Mouse (Mus musculus) T-cell, adult 2 months (primary cell): ENCODE results near the gene Apaf1.

ENCODE experiments used
- DNase-seq: peaks from one replicate; pipeline ENCODE4 v3.0.0; 2022; ENCODE audit warnings: low spot score

The Apaf1 gene

DNA sequence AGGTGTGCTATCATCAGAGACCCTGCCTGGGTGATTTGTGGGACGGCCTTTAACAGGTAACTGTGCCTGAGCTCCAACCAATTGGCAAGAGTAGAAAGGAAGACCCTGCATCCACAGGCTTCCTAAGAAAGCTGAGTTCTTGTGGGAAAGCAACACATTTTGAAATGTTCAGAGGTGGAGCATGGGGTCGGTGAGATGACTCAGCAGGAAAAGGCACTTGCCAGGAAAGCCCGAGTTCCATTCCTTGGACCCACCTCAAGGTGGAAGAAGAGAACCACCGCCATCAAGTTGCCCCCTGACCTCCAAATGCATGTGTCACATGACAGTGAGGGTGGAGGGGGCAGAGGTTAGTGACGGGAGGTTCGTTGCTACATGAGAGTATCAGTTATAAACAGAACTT is 108.1 kb downstream of the Apaf1 start:
- DNase-seq: no peak

DNA sequence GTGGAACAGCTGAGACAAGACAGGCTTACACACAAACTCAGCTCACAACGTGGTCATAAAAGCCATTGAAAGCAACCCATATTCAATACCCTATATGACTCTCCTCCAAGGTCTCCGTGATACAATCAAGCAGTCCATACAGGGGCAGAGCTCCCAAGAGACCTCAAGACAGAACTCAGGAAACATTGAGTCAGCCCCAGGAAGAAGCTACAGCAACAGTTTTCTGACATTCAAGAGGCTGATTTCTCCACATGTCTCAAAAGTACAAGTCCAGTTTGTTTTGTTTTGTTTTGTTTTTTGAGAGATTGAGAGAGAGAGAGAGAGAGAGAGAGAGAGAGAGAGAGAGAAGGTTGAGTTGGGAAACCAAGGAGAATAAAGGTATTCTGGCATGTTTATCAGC is 108.5 kb downstream of the Apaf1 start:
- DNase-seq: no peak

DNA sequence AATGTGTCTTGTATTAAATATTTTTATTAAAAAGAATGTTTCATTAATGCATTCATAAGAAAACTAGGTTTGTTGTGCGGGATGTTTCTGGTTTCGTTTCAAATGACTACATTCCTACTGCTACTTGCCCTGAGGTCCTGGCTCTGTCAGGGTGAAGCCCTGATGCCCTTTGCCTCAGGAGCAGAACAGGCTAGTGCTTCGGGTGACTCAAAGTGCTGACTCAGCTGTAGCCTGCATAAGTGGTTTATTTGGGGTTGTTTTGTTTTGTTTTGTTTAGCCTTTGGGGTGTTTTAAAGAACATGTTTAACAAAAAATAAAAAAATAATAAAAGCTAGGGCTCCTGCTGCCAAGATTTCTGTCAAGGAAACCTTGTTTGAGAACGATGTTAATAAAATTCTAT is 112.0 kb downstream of the Apaf1 start:
- DNase-seq: no peak

DNA sequence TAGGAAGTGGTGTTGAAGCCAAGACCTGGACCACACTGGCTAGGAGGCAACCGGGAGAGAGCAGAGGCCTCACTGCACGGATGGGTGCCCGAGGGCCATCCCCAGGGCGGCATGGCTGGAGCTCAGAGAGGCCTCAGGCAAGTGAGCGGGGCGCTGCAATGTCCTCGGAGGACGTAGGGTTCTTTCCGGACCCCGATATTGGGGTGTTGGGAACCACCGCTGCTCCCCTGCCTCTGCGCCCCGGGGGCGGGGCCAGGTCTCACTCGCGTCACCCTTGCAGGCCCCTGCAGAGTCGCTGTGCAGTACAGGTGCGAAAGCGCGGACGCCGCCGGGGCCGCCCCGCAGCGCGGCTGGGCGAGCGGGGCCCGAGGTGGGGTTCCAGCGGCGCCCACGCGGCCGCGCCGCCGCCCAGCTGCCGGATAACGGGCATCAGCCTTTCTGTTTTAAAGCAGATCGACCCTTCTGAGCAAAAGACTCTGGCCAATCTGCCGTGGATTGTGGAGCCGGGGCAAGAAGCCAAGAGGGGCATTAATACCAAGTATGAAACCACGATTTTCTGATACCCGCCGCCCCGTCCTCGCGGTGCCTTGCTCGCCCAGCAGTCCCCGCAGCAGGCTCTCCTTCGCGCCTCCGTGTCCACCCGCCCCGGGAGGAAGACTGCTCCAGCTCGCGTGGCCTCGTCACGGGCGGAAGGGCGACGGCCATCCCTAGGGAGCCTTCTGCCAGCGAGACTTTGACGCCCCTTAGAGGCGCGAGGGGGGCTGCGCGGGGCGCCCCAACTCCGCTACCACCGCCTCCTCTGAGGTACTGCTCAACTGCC is 113.0 kb downstream of the Apaf1 start:
- DNase-seq: no peak

DNA sequence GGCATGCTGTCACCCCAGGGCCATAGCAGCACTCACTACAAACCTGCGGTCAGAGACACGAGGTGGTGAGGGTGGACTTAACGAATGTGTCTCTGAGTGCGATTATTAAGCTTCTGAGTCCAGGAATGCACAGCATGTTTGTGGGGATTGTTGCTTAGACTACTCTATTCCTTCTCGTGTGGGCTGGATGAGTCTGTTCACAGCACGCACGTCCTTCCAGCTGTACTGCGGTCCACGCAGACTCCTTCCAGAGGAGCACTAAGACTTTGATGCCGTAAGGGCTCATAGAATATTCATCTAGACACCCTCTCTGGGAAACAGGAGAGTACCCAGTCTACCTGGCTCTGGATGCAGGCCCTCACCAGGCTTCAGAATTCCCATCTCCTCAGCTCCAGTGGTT is 114.3 kb downstream of the Apaf1 start:
- DNase-seq: no peak

DNA sequence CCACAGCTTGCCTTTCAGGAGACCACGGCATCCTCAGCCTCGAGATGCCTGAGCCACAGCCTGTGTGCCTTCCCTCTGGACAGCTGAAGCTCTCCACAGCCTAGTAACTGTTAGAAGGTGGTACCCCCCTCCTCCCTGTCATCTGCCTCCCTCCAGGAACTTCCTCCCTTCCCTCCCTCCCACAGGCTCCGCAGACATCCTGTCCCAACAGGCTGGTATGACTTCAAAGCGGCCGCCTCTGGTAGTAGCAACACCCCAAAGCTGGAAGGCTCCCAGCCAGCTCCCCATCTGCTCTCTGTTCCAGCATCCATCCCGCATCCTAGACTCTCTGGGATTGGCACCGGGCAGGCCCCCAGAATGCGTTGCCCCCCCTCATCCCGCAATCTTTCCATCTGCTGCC is 115.7 kb downstream of the Apaf1 start:
- no peak for DNase-seq

DNA sequence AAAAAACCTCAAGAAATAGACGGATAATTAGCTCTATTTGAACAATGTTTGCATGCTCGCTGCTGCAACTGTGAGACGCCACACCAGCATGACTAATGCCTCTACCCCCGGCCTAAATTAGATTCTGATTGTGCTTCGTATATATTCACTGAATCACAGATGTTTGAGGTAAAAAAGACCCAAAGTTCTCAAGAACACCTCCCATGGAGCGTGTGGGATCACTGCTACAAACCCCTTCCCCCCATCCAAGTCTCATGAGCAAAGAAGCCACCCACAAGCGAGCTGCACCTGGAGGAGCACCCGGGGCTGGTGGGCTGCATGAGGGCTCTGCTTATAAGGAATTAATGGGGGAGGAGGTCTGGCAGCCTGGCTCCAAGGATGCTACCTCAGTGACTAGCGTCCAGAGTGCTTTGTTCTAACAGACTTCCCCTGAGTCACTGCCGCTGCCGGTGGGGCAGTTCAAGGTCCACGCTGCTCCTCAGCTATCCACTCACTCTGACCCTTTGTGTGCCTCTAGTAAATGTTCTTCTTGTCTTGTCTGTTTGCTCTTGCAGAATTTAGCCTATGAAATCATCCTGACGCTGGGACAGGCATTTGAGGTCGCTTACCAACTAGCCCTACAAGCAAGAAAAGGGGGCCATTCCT is 116.8 kb downstream of the Apaf1 start:
- DNase-seq: no peak

DNA sequence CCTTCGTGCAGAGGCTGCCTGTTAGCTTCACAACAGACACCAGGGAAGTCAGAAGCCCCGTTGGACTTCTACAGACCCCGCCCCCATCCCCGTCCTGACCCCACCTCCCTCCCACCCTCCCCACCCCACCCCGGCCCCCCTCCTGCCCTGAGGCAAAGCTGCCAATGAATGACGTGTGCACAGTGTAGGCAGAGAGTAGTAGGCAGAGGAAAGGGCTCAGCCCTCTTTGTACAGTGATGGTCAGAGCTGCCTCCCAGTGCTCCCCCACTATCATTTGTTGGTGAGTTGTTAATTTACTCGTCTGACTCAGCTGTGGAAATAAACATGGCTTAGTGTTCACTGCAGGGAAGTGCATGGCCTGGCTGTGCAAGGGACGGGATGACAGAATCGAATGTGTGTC is 118.1 kb downstream of the Apaf1 start:
- DNase-seq: no peak

DNA sequence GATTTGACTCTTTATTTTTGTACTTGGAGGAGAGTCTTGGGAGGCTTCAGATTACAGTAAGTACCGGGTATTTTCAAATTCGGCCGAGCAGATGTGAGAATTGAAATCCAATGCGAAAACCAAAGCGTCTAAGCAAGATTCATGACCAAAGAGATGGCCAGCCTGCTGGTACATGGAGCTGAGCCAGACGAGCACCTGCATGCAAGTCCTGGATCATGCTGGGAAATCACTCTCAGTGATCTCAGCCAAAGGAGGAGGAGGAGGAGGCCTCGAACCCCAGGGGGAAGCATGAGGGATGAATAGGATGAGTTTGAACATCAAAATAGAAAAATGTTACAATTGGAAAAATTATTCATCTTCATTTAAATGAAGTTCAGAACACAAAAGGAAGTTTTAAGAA is 122.2 kb downstream of the Apaf1 start:
- no peak for DNase-seq

DNA sequence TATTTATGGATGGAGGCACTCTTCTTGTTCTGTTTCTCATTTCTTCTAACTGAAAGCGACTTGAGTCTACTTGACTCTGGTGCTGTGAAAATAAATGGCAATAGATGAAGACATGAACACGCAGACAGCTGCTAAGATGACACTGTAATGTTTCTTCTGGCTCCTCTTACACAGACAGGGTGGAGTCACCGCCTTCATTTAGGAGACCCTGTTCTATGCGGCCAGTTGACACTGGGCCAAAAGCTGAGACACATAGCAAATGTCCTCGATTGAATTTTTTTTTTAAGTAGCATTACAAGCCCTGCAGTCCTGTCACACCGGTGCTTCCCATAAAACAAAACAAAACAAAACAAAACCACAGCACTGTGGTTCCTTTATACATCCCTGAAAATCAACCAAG is 128.7 kb downstream of the Apaf1 start:
- no peak for DNase-seq

DNA sequence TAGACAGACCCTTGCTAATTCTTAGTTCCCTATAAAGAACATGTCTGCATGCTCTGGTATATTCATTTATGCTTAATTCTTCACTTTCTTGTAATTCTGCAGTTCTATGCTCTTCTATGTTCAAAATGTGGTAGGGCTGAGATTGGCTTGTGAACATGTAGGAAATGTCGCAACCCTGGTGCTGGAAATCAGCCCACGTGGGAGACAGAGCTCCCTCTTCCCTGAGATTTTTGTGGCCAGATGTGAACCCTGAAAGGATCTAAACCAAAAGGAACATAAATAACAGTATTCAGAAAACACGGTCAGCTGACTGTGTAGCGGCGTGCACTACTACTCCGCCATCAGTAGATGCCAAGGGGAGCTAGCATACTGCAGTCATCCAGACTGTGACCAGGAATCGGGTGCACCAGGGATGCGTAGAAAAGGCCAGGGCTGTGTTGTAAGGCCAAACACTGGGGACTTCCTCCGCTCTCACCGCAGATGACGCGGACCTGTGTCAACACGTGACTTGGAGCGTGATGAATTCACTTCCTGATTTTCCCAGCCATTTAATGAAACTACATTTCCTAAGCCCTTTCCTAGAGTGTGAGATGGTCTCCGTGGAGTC is 129.4 kb downstream of the Apaf1 start:
- DNase-seq: no peak

DNA sequence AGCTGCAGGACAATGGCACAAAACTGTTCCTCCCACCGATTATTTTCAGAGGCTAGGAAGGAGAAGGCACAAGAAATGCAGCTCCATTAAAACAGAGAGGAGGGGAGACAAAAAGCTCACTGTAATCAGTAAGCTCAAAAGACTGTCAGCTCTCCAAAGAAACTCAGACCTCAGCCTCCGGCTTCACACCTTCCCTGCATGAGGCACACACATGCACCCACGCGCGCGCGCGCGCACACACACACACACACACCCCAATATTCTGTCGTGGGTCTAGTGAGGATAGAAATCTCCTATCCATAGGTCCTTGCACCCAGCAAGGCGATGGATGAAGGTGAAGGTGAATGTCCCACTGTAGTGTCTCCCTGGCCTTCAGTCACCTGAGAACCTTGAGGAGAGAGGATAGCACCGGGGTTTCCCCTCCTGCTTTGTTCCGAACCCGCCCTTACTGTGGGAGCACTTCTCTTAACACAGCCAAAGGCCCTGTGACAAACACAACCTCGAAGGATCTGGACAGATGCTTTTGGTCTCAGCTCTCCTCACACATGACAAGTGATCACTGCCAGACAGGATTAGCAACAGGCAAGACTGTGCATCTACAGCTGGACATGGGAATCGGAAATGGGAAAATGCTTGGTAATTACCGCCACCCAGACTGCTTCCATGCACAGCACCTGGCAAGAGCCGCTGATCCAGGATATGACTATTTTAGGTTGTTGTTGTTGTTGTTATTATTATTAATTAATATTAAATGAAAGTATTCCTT is 134.8 kb downstream of the Apaf1 start:
- DNase-seq: no peak

DNA sequence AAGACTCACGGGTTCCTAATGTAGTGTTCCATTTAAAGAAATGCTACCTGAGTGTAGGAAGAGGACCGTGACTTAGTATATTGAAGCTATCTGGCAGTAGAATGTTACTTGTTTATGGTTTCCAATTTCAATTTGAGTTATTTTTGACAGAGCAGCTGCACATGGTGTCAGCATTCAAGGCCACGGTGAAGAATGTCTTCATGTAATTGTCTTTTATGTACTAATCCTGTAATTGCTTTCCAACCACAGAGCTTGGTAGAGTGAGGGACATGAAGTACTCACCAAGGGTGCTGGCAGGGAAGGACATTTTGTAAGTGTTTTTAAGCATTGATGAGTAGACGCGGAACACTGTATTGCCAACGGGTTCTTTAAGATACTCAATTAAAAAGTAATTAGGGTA is 135.5 kb downstream of the Apaf1 start:
- DNase-seq: no peak

DNA sequence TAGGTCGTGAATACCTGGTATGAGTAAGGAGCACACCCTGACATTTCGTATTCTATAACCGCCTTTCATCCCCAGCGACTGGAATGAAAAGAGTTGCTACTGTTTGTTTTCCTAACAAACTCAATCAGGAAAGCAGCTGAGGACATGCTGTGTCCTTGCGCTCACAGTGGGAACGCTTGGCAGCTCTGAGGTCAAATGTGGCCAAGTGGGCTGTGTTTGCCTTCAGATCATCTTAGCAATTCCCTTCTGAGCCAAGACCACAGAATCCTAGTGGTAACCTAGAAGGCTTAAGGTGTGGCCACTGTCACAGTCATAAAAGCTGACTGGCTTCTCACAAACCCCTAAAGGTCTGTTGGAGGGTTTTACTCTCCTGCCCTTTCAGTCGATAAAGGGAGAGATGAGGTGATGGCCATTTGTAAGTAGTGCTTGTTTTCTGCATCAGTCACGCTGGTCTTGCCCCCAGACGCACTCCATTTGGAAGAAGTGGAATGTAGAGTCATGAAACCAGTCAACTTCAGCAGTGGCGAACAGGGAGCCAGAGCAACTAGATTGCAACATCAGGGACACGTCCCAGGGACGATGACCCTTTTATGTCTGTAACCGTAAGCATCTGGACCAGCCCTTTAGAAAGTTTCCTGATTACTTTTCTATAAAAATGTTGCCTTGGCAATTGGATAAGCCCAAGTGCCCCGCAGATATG is 140.4 kb downstream of the Apaf1 start:
- no peak for DNase-seq

DNA sequence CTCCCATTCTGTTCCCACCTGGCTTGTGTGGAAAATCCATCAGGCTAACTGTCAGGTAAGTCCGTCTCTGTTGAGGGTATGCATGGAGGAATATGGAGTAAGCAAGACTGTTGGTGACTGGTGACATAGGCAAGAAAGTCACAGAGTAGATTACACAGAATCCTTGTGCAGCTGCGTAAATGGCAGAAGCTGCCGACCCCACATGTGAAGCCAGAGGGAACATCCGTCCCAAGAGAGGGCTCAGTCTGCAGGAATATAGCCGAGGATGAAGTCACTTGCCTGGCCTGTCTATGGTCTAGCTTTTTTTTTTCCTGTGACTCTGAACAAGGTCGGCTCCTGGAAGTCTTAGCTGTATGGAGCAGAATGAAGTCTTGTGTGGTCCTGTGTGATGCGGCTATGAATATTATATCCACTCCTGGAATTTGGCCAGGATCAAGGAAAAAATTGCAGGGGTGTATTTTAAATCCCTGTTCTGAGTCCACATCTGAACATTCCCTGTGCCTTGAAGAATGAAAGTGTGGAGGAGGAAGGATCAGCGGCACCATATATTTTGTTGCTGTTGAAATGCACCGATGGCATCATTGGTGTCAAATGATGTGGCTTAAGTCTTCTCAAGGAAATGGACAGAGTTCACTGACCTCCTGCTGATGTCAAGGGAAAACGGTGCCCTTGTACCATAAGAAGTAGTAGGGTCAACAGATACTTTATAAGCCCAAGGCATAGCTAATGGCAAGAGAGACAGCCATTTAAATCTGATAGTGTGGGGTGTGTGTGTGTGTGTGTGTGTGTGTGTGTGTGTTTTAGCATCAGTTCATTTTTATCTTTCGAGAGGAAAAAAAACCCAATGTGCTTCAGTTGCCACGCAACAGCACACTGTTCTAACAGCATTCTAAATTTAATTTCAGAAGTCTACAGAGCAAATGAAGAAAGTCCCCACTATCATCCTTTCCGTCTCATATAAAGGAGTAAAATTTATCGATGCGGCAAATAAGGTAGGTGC is 141.7 kb downstream of the Apaf1 start:
- DNase-seq: no peak
